Mouse (Mus musculus) B cell, adult 2 months (primary cell): Measurements from ENCODE around the gene Vps13d.

Experiments
- DNase-seq, 2 experiments: peaks; one replicate each; pipeline ENCODE4 v3.0.0; 2022

Gene Vps13d

DNA sequence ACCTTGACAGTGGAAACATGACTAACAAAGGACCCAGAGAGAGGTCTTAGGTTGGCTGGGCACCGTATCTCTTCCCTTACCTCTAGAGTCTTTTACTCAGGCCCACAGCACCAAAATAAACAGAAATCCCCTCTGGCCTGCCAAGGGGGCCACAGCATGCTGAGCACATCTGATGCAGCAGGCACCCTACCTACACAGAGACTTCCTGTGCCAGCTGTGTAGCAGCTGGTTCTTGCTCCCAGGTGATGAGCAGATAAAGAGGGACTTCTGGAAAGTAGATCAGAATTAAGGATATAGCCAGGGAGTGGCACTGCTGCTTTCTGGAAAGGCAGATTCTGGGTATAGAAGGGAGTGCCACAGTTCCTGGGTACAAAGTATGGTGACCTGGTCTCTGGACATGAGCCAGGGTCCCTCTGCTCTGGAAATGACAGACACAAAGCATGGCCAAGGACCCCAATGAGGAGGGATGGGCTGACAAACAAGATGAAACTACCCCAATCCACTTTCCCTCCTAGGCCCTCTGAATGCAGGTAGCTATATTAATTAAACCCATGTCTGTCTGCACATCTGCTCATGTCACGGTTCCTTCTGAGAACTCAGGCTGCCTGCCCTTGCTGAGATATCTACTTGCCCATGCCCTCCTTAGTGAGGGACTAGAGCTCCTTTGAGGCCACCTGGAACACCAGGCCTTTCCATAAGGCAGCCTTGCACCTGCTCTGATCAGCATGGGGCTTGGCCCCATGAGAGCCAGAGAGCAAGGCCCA is 195.8 kb downstream of the Vps13d start:
- no peak for DNase-seq

DNA sequence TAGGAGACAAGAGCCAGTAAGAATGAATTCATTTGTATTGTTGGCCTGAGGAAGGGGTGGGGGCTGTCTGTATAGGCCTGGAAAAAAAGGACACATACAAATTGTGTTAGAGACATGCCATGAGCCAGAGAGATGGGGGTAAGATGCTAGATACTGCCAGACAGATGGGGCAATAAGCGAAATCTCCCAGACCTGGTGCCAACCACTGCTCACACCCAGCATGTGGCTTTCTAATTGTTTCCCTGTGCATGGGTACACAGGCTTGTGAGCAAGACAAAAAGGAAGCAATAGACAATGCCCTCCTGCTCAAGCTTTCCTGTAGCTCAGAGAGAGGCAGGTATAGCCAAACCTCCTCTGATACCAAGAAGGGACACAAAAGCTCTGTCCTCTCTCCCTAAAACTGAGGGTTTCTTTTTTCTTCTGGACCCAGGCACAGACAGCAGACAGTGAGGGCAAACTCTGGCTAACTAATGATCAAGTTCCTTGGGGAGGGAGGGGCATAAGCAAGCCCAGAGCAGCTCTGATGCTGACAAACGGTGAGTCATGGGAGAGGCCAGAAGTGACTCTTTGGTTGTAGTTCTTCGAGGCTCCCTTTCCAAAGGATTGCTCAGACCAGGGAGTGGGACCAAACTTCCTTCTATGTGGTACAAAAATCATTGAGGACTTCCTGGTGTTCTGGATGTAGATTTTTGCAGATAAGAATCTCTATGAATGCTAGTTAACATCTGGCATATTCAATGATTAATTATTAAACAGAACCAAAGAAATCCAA is 196.7 kb downstream of the Vps13d start:
- no peak for DNase-seq

DNA sequence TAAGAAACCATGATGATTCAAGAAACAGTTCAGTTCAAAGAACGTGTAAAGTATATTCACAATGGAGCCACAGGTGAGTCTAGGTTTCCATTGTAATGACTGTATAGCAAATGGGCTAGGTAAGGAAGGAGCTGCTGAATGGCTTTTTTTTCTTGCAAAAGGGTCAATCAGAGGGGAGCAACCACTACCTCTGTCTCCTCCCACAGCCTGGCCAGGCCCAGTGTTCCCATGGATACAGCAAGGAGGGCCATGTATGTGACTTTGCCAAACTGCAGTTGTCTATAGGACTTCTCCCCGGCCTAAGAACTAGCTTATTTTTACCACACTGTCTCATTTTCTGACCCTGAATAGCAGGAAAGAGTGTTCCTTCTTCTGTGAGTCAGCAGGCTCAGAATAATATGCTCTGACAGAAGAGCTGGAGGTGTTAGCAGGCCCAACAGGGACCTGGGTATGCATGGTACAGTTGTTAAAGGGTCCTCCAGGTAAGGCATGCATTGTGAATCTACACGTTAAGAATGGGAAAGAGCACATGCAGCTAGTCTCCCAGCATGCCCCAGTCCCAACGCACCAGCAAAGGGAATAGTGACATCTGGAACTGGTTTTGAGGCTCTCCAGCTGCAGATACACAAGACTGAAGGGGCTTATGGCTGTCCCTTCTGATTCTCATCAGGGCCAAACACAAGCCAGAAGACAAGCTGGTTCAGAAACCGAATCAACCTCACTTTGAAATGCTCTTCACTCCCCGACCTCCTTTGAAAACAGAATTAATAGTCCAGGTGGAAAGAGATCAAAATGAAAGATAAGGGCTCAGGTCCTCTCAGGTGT is 197.6 kb downstream of the Vps13d start:
- no peak for DNase-seq

DNA sequence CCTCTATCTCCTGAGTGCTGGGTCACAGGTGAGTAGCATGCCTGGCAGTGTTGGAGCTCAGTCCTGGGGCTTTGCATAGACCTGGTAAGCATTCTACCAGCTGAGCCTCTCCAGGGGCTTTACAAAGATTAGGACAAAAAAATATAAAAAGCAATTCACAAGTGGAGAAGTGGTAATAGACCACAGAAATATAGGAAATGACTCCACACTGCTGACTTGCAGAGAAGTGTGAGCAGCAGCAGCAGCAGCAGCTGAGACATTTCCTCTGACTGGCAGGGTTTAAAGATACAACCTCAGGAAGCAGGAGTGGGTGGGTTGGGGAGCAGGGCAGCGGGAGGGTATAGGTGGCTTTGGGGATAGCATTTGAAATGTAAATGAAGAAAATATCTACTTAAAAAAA is 199.0 kb downstream of the Vps13d start:
- DNase-seq = no peak

DNA sequence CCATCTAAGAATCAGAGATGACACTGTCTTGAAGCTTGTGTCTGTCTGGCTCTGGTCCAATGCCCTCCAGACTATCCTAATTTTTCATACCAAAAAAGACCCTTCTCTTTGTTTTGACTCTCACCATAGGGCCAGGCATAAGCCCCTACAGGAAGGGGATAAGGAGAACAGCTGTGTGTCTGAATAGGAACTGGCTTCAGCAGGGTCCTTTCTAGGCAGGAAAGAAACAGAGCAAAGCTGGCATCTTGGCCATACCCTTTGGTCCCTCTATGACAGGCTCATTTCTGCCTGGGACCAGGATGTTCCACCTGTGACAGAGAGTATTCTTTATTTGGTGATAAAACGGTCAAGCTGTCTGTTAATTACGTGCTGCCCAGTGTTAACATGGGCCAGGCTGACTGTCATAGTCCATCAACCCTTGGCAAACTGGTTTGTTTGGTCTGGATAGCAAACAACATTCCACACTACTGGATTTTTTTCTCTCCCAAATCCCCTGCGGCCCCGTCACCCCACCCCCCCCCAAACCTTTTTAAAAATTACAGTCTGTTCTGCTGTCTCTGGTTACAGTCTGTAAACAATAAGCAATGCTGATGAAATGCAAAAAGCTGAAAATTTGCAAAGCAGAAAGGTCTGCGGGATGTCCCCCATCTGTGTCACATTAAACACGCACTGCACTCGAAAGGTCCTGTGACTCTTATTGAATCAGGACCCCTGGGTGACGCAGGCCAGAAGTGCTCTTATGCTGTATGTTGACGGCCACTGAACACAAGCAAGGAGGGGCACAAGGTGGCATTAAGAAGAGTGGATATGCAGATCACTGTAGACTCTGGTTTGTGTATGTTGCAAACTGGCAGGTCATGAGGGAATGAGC is 201.5 kb downstream of the Vps13d start:
- no peak for DNase-seq

DNA sequence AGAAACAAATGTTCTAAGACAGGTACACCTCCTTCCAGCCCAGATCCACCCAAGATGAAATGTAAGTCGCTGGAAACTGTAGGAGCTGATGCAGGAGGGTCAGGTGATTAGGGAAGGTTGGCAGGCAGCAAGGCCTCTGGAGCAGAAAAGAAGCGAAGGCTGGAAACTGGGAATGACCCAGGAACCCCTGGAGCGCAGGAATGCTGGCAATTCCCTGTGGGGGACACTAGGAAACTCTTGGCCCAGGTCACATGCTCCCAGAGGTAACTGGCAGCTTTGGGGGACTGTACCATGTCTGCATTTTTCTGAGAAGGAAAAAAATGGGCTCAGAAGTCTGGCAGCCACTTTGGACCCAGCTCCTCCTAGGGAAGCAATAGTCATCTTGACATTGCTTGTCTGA is 202.4 kb downstream of the Vps13d start:
- DNase-seq = no peak

DNA sequence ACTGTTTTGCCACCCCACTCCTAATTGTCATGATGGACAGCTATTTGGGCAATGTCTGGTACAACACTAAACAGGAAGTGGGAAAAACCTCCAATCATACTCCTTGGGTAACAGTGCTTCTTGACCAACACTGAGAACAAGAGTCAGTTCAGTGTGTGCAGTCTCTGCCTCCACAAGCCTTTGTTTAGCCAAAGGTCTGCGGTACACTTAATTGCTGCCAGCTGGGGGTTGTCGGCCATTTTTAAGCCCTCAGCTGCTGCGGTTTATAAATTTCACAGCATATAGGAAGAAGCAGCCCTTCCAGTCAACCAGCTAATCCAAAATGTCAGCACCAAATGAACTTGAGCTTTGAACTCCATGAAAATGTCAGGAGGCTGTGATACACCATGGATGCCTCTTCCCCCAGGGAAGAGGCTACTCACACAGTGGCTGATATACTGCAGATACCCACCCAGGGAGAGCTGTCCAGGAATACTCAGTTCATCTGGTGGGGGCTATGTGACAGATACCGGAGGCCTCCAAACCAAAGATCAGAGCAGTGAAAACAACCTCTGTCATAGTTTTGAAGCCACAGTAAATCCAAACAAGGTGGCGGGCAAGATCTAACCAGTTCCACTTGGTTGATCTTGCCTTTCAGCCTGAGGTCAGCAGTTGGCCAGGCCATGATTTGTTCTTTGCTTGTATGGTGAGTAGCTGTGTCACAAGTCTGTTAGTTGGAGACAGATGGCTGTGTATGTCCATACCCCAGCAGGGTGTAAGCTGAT is 206.2 kb downstream of the Vps13d start:
- no peak for DNase-seq

DNA sequence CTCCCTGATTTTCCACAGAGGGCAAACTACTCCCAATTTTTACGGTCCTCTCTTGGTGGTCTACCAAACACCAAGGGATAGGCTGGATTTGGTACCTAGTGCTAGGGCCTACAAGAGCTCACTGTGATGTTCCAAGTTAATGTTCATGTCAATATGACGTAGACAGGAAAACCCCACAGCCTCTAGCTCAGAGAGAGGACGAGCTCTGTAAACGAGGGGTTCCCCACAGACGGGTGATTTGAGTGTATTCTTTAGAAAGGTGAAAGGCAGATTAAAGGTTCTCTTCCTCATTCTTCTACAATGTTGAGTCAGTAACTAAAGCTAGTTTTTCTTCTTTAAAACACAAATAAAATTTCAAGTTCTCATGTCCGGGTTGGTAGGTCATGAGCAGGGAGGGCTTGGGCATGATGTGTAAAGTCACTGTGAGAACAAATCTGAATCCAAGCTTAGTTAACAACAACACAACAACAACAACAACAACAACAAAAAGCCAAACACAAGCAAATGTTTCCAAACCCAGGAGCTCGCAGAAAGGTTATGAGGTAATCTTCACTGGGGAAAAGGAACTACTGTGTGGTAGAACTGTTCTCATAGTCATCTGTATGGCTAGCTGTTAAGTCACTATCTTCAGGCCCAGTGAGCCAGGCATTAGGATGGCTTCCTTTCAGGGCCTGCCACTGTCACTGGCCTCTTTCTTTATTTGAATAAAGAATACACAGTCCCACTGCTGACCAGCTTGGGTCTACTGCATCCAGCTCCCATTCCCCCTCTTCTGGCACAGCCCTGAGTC is 208.6 kb downstream of the Vps13d start:
- peak; percentile 18 to 19 for DNase-seq

DNA sequence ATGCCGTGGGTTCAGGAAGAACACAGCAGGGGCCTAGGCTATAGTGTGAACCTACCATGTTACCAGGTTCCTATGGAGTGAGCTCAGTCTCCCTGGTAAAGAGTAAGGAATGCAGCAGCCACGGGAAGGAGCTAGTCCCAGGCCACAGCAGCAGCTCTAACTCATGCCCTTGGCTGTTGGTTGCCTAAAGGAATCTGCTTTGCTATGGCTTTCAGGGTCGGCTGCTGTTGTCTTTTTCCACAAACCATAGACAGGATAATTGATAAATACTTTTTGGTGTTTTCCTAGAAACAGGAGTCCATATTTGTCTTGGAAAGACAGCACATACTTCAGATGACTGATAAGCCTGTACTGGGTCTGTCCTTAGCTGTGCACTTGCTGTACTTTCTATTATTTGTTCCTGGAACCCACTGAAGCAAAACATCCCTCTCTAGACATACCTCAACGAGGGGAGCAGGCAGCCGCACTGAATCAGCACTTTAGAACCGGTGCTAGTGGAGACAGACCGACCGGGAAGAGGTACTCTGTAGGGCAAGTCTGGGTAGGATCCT is 210.9 kb downstream of the Vps13d start:
- no peak for DNase-seq

DNA sequence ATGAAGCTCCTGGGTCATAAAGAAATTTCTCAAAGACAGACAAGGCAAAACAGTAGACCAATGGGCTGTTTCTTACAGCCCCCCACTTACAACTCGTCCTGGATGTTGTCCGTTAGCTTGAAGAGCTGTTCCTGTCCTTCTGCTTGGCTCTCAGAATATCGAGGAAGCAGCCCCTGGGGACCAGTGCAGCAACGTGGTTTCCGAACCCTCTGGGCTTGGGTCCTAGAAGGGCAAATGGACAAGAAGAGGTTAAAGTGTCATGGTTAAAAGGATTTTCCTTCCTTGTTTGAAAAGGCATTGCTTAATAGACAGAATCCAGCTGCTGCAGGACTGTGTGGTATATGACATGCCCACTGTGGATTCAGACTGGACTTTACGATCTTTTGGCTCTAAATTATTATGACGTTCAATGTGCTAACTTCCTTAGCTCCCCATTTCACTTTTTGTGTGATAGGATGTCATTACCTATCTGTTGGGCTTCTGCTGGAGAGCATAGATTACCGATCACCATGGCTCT is 211.5 kb downstream of the Vps13d start:
- no peak for DNase-seq

DNA sequence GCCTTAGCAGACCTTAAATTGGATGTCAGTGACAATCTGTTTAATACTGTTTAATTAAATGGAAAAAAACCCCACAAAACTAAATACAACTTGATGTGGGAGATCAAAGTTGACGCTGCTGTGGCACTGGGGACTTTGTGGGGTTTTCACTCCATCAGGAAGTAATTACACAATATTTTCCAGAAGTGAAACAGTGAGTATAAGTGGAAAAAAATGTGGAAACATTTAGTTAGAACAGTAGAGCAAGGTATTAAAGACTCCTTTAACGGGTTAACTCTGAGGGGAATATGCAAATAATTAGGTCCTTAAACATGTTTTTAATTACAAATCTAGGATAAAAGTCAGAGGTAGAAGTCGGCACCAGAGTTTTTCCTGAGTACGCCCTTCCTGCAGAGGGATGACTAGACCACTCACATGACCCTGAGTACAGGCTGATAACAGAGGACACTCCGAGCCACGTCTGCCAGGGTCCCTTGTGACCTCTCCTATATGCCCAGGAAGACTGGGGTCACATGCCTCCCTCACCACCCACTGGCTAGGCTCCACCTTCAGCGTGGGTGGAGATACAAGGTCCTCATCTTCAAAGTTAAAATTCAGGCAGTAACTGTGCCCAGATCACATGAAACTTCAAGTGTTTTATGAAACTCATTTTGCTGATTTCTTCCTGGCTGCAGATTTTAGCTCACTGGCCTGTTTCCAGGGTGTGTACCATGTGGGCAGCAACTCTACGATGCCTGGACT is 213.8 kb downstream of the Vps13d start:
- DNase-seq = peak; percentile 46 to 51

DNA sequence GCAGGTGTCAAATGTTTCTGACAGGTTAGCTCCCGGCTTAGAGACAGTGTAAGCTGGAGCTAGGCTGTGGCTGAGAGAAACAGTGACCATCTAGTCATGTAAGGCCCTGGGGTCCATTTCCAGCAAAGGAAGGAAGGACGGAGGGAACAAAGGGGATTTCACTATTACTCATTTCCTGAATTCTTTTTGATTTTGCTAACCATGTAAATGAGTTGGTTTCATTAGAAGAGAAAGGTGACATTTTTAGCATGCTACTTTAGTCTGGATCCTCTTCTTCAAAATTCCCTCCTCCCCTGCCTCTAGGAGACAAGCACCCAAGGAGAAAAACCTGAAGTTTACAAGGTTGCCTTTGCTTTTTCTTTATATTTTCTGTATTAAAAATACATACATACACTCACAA is 214.7 kb downstream of the Vps13d start:
- DNase-seq = no peak

DNA sequence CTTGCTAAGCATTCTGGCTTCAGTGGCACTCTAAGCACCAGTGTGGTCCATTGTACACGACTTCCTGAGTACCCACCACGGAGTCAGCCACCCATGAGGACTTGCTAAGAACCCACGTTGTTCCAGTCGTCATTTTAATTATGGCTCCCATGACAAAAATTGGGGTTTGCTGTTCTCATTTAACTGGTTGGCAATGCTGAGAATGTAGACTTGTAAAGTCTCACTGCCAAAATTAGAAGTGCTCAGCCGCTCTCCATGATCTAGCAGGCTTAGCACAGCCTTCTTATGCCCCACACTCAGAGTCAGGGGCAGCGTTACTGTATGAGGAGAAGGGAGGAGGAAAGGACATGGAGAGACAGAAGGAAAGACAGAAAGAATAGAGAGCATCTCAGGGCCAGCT is 216.8 kb downstream of the Vps13d start:
- DNase-seq = no peak

DNA sequence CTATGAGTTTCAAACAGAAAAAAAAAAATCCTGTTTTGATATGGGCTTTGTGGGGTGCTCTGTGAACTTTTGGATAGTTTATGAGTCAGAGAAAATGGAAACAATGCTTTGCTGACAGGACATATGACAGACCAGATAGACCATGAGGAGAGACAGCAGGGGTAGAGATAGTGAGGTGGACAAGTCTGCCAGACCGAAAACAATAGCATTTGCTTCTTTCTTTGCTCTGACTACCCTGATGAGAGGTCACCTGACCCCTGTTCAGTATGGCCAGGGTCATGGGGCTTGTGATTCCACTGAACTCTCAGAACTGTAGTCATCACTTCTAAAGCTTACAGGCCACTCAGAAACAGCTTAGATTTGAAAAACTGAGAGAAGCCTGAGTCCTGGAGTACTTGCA is 217.7 kb downstream of the Vps13d start:
- no peak for DNase-seq

DNA sequence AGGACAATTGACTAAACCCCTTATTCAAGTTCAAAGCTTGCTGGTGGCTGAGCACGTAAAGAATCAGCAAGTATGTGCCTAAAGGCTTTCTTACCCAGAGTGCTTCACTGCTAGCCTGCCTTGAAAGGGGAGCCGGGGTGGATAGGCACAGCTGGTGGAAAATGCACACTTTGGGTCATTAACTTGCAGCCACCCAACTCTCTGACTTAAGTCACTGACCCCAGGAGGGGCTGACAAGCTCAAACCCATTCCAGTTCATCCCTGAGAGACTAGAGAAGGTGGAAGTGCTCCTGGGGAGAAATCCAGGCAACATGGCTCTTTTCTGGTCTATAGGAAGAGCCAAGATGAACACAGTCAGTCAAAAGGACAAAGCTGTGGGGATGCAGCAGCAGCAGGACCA is 219.3 kb downstream of the Vps13d start:
- DNase-seq = no peak

DNA sequence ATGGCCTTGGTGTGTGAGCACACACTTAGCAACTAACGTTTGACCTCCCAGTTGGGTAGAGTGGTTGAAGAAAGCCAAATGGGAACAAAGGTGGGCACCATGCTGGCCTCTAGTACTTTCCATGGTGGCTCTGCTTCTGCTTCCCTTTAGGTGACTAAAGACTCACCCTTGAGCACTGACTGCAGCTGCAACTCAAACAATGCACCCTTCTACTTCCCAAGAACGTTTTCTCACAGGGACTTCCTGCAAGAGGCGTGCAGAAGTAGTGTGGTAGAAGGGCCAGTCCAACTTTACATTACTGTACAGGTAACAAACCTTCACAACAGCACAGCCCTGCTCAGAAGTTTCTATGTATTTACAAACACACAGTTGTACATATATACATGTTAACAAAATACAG is 220.3 kb downstream of the Vps13d start:
- DNase-seq = no peak

DNA sequence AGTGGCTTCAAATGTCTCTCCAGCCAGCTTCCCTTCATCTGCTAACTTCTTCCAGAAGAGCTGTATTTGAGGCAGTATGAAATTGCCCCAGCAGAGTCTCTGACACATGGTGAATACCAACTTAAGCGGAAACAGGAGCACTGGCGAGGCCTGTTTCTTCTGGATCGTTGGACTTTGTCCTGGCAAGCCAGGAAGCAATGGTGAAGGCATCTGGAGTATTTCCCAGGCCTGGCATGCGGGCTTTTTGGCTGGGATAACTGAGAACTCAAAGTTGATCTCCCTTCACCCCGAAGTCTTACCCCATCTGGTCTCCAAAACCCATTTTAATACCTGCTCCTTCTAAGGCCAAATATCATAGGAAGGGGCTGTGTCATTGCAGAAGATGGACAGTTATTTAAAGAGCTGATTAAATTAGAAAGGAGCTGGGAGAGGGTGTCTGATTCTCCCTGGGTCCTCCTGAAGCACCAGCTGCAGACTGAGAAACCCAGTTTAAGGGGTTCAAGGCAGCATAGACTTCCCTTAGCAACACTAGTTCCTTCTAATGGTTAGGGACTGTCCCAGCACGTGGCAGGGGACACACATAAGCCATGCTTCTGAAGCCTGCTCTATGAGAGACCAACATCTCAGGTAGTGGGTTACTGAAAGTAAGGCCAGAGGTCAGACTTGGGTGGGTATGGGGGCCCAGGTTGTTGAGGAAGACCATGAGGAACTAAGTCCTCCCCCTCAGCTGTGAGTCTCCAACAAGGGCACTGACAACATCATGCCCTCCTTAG is 221.7 kb downstream of the Vps13d start:
- peak; percentile 29 to 37 for DNase-seq

DNA sequence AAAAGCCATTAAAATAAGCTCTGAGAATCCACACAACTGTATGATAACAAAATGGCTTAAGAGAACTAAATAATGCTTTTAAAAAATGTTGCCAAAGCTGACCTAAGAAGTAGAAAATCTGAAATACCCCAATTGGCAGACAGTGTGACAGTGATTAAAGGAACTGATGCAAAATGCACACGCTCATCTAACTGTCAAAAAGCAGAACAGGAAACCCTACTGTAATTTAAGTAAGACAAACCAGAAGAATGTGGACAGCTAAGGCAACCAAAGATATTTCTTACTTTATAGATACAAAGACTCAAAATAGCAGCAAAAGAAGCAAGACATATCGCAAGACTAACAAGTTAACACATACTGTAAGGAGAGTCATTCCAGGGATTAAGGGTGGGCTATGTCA is 223.8 kb downstream of the Vps13d start:
- no peak for DNase-seq

DNA sequence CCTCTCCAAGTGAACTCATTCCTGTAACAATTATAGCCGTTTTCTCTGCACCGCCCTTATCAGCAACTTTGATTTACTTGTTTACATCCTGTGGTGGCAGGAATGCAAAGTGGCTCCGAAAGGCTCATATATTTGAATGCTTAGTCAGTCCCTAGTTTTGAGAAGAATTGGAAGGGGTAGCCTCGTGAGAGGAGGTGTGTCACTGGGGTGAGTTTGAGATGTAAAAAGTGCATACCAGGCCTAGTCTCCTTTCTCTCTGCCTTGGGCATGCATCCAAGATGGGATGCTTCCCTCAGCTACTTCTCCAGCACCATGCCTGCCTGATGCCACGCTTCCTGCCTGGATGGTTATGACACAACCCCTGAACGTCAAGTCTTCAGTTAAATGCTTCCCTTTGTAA is 225.8 kb downstream of the Vps13d start:
- DNase-seq = no peak
